ENCODE assay signal across 8 mouse cellular contexts in the genomic region with DNA sequence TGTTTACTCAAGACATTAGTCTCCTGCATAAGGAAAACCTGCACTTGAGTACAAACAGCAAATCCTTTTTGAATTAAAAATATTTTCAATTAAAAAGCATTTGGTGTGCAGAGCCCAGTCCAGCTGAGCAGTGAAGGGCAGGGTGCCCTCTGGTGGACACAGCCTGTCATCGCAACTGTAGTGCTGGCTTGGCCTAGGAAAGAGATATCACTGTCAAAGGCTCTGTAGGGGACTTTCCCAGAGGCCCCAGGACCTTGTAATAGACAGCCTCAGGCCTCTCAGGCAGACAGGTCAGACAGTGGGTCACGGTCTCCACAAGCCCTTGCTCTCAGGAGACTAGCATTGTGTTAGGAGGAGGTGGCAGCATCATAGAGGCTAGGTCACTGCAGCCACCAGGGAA.
DNase-seq lines count a peak whose midpoint lies in the region; ATAC-seq and TF ChIP-seq lines count a peak whose summit lies in the region.

No protein-coding gene starts in this region.

- H3K4me3 ChIP-seq in liver, adult 2 months (ENCODE audit: insufficient read depth, low read depth, low read length), result no peak overlapping the region
- no peak overlapping the region for H3K4me3 ChIP-seq in liver, embryonic 11.5 days (ENCODE audit: low read depth, low read length)
- no peak overlapping the region for H3K4me3 ChIP-seq in limb, embryonic 14.5 days (replicated peaks; ENCODE audit: low read length)

- TF ChIP-seq POLR2A in liver, adult 2 months (IDR thresholded peaks at IDR 0.05; ENCODE audit: extremely low read depth, insufficient read depth, low read length), result no peak
- TF ChIP-seq POLR2A in brain, embryonic 14.5 days (IDR thresholded peaks at IDR 0.05; ENCODE audit: borderline replicate concordance, extremely low read depth, insufficient read depth, insufficient read length, poor library complexity, severe bottlenecking), result no peak
- no peak for TF ChIP-seq POLR2A in limb, embryonic 14.5 days (IDR thresholded peaks at IDR 0.05; ENCODE audit: borderline replicate concordance, extremely low read depth, insufficient read depth, insufficient read length)

- peak; percentile 13 for DNase-seq in liver, adult 2 months (ENCODE audit: extremely low read depth, low read depth, low spot score)
- no peak for DNase-seq in liver, embryonic 11.5 days (ENCODE audit: low spot score)
- DNase-seq in brain, embryonic 14.5 days (ENCODE audit: low read depth), result peak; percentile 75
- peak; percentile 71 for DNase-seq in limb, embryonic 14.5 days (ENCODE audit: low spot score)
- peak; percentile 71 for DNase-seq in neural tube, embryonic 10.5 days (ENCODE audit: extremely low spot score, low spot score)
- peak; percentile 83 for DNase-seq in testis, postnatal 10 days (ENCODE audit: low spot score)

- ATAC-seq in liver, embryonic 11.5 days (replicated peaks; ENCODE audit: low FRiP score), result no peak
- peak; percentile 66 for ATAC-seq in erythroblast, adult 5-6 weeks (replicated peaks; ENCODE audit: low FRiP score, poor library complexity, severe bottlenecking)
- peak; percentile 35 for ATAC-seq in inflammation-experienced regulatory T-cells, adult 6 months
- 0 out of 2 replicates have a peak, but pooled peaks have one; percentile 14 for ATAC-seq in limb, embryonic 14.5 days (ENCODE audit: low FRiP score, low read depth)

- H3K9me3 ChIP-seq in liver, embryonic 11.5 days (ENCODE audit: control insufficient read depth, low read length), result no peaks in the 10 kb centered on the region
- no peaks in the 10 kb centered on the region for H3K9me3 ChIP-seq in limb, embryonic 14.5 days (ENCODE audit: control insufficient read depth, low read length)

- no peaks in the 10 kb centered on the region for H3K79me2 ChIP-seq in liver, adult 2 months (ENCODE audit: control insufficient read depth, insufficient read depth, low read length)

- no peaks in the 10 kb centered on the region for H3K36me3 ChIP-seq in liver, adult 2 months (ENCODE audit: control insufficient read depth, insufficient read depth, low read length)
- no peaks in the 10 kb centered on the region for H3K36me3 ChIP-seq in liver, embryonic 11.5 days (ENCODE audit: control insufficient read depth, insufficient read depth, low read length)
- H3K36me3 ChIP-seq in limb, embryonic 14.5 days (ENCODE audit: control insufficient read depth, insufficient read depth, low read length), result peaks cover 19% of the 10 kb centered on the region

- WGBS in liver, adult 2 months, result 8% methylated on average over 2 of the region's 2 CpGs
- 13% methylated on average over 2 of the region's 2 CpGs for WGBS in liver, embryonic 11.5 days
- WGBS in limb, embryonic 14.5 days, result 5% methylated on average over 2 of the region's 2 CpGs

- H3K9ac ChIP-seq in liver, adult 2 months (ENCODE audit: low read depth, low read length), result no peak overlapping the region
- no peak overlapping the region for H3K9ac ChIP-seq in liver, embryonic 11.5 days (ENCODE audit: low read depth, low read length)
- no peak overlapping the region for H3K9ac ChIP-seq in limb, embryonic 14.5 days (ENCODE audit: low read depth, low read length, severe bottlenecking)

- H3K4me2 ChIP-seq in liver, embryonic 11.5 days, result no peak overlapping the region
- no peak overlapping the region for H3K4me2 ChIP-seq in limb, embryonic 14.5 days (replicated peaks; ENCODE audit: low read depth, low read length, severe bottlenecking)

- H3K4me1 ChIP-seq in liver, adult 2 months (ENCODE audit: control insufficient read depth, insufficient read depth, low read length), result no peaks in the 10 kb centered on the region
- no peaks in the 10 kb centered on the region for H3K4me1 ChIP-seq in liver, embryonic 11.5 days (replicated peaks; ENCODE audit: control insufficient read depth, insufficient read depth, low read length)
- no peaks in the 10 kb centered on the region for H3K4me1 ChIP-seq in limb, embryonic 14.5 days (ENCODE audit: control insufficient read depth, insufficient read depth, low read length)

- no peaks in the 10 kb centered on the region for H3K27me3 ChIP-seq in liver, adult 2 months (ENCODE audit: control insufficient read depth, insufficient read depth, low read length)
- no peaks in the 10 kb centered on the region for H3K27me3 ChIP-seq in liver, embryonic 11.5 days (replicated peaks; ENCODE audit: control insufficient read depth, insufficient read depth, low read length)
- no peaks in the 10 kb centered on the region for H3K27me3 ChIP-seq in limb, embryonic 14.5 days (ENCODE audit: control insufficient read depth, insufficient read depth, low read length)

- peak; percentile 97 for TF ChIP-seq CTCF in liver, adult 2 months (IDR thresholded peaks at IDR 0.05; ENCODE audit: low read depth, low read length)
- peak; percentile 96 for TF ChIP-seq CTCF in brain, embryonic 14.5 days (IDR thresholded peaks at IDR 0.05; ENCODE audit: borderline replicate concordance, extremely low read depth, insufficient read depth, insufficient read length)

- no peak overlapping the region for H3K27ac ChIP-seq in liver, adult 2 months (replicated peaks; ENCODE audit: insufficient read depth, low read depth, low read length)
- H3K27ac ChIP-seq in liver, embryonic 11.5 days (ENCODE audit: low read depth, low read length), result no peak overlapping the region
- no peak overlapping the region for H3K27ac ChIP-seq in limb, embryonic 14.5 days (replicated peaks; ENCODE audit: low read depth, low read length)
